Mouse (Mus musculus) E14TG2a.4 (cell line): Measurements from ENCODE around the gene Ier5l.

ENCODE experiments used
- CTCF ChIP-seq: conservative IDR thresholded peaks from 2 replicates; pipeline ENCODE4 v1.5.1; 2014; ENCODE audit warnings: low read length
- NANOG ChIP-seq: IDR thresholded peaks from 2 replicates; pipeline ENCODE4 v1.6.1; 2014; ENCODE audit warnings: borderline replicate concordance, low read length, mixed read lengths

DNA sequence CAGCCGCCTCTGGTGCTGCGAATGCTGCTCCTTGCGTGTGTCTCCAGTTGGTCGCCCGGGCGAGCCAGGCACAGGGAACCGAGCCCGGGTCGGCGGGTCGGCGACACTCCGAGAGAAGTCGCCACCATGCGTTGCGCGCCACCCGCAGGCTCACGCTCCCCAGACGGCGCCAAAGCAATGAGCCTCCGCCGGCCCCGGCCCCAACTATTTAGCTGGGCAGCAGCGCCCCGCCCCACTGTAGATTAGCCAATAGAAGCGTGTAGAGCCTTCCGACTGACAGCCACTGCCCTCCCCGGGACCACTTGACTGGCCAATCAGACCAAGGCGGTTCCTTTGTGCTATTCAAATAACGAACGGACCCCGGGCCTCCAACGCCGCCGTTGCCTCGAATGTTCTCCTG, at the start of gene Ier5l:
- TF ChIP-seq CTCF: no peak
- no peak for TF ChIP-seq NANOG
